Mouse (Mus musculus) forebrain, embryonic 16.5 days (tissue): ENCODE results near the gene Cog2. TPM values are rescaled to one million over a fixed set of nuclear protein-coding genes. Genes with fewer than 3 reads are reported as not detected.

Experiments
- ATAC-seq: fragments of 200-750 bp; cut with Nextera tagmentation; 2 replicates; pipeline ENCODE4 v1.8.0; 2017; ENCODE audit warnings: mild to moderate bottlenecking, moderate library complexity
- H3K27ac ChIP-seq: fragments of 300-500 bp; sonication (generic); 2 replicates; pipeline ENCODE4 v1.5.1; 2014; ENCODE audit warnings: low read length, control low read depth
- H3K27me3 ChIP-seq: fragments of 300-500 bp; sonication (generic); replicated peaks from 2 replicates; pipeline ENCODE4 v1.6.1; 2014; ENCODE audit warnings: low read length; ENCODE audit not compliant: control insufficient read depth, insufficient read depth
- H3K36me3 ChIP-seq: fragments of 300-500 bp; sonication (generic); 2 replicates; pipeline ENCODE4 v1.6.1; 2014; ENCODE audit not compliant: control insufficient read depth, insufficient read depth
- H3K4me1 ChIP-seq: fragments of 300-500 bp; sonication (generic); replicated peaks from 2 replicates; pipeline ENCODE4 v1.6.1; 2014; ENCODE audit warnings: low read length; ENCODE audit not compliant: control insufficient read depth, insufficient read depth
- H3K4me2 ChIP-seq: fragments of 300-500 bp; sonication (generic); 2 replicates; pipeline ENCODE4 v1.6.1; 2014; ENCODE audit warnings: mild to moderate bottlenecking, low read length, control low read depth
- H3K4me3 ChIP-seq: fragments of 300-500 bp; sonication (generic); replicated peaks from 2 replicates; pipeline ENCODE4 v1.5.1; 2014; ENCODE audit warnings: mild to moderate bottlenecking, low read length, control low read depth
- H3K9ac ChIP-seq: fragments of 300-500 bp; sonication (generic); replicated peaks from 2 replicates; pipeline ENCODE4 v1.6.1; 2014; ENCODE audit warnings: low read depth, low read length, control low read depth
- H3K9me3 ChIP-seq: fragments of 300-500 bp; sonication (generic); 2 replicates; pipeline ENCODE4 v1.6.1; 2016; ENCODE audit warnings: low read length; ENCODE audit not compliant: control insufficient read depth
- WGBS: fragments of 180-500 bp; shearing (Covaris S2); extraction: QIAGEN DNeasy Blood & Tissue Kit; methylation state at CpG from one replicate; pipeline ENCODE4 v1.1.7; 2014; 5-methylcytosine and 5-hydroxymethylcytosine counted together
- polyA plus RNA-seq: library from polyadenylated mRNA; unstranded; fragments of >200 nt; fragmentation: Nextera tagmentation; extraction: Ambion mirVana; gene quantifications from 2 replicates; pipeline ENCODE4 v1.2.1, GENCODE M21; 2015

The Cog2 gene
- polyA plus RNA-seq, 1 experiment from 2014 or later = 42.1 TPM

GRCm38 (mm10) chr8:124507572-124508320, 12.8 kb upstream of the Cog2 start:
- peaks cover 4% of the 10 kb centered on the region; the same call in 1 of the 2 replicates for H3K9me3 ChIP-seq
- no peak overlapping the region for H3K4me3 ChIP-seq
- WGBS = 71% methylated on average over 8 of the region's 8 CpGs
- no peaks in the 10 kb centered on the region for H3K36me3 ChIP-seq
- no peak overlapping the region for H3K27ac ChIP-seq
- no peaks in the 10 kb centered on the region for H3K4me1 ChIP-seq
- no peaks in the 10 kb centered on the region for H3K27me3 ChIP-seq
- H3K9ac ChIP-seq = no peak overlapping the region
- no peak for ATAC-seq
- H3K4me2 ChIP-seq = no peak overlapping the region

- Histone ChIP-seq H3K9me3 (0 out of 2 replicates have a peak, but pooled peaks cover 3% of the 10 kb centered on the region), H3K9ac (no peak overlapping the region), H3K27ac (no peak overlapping the region), H3K4me3 (no peak overlapping the region), H3K36me3 (no peaks in the 10 kb centered on the region), H3K4me2 (no peak overlapping the region), H3K4me1 (no peaks in the 10 kb centered on the region), H3K27me3 (no peaks in the 10 kb centered on the region)
- WGBS = 63% methylated on average over 6 of the region's 6 CpGs
- ATAC-seq = no peak
Observed at GRCm38 (mm10) chr8:124508321-124508695, 12.3 kb upstream of the Cog2 start.

GRCm38 (mm10) chr8:124509156-124509555, 11.4 kb upstream of the Cog2 start:
- 69% methylated on average over 3 of the region's 3 CpGs for whole genome bisulfite sequencing
- no peak for ATAC-seq
- H3K36me3 ChIP-seq = no peaks in the 10 kb centered on the region

GRCm38 (mm10) chr8:124516039-124516438, 4.5 kb upstream of the Cog2 start:
- WGBS = 75% methylated on average over 3 of the region's 3 CpGs
- H3K27me3 ChIP-seq = 0 out of 2 replicates have a peak, but pooled peaks cover 5% of the 10 kb centered on the region
- no peak for ATAC-seq

More at GRCm38 (mm10) chr8:124509156-124509555, 11.4 kb upstream of the Cog2 start:
- H3K4me3 ChIP-seq = no peak overlapping the region
- H3K4me2 ChIP-seq = no peak overlapping the region
- H3K9ac ChIP-seq = no peak overlapping the region
- H3K27ac ChIP-seq = no peak overlapping the region
- no peaks in the 10 kb centered on the region for H3K27me3 ChIP-seq
- no peaks in the 10 kb centered on the region for H3K4me1 ChIP-seq
- no peaks in the 10 kb centered on the region for H3K9me3 ChIP-seq

GRCm38 (mm10) chr8:124516525-124516924, 4.0 kb upstream of the Cog2 start:
- no peaks in the 10 kb centered on the region for H3K36me3 ChIP-seq
- no peak overlapping the region for H3K9ac ChIP-seq
- H3K9me3 ChIP-seq = no peaks in the 10 kb centered on the region
- ATAC-seq = no peak
- 0 out of 2 replicates have a peak, but pooled peaks cover 5% of the 10 kb centered on the region for H3K27me3 ChIP-seq
- peaks cover 5% of the 10 kb centered on the region for H3K4me1 ChIP-seq
- H3K4me2 ChIP-seq = no peak overlapping the region
- H3K4me3 ChIP-seq = no peak overlapping the region
- no peak overlapping the region for H3K27ac ChIP-seq
- 81% methylated on average over 6 of the region's 6 CpGs for WGBS

More at GRCm38 (mm10) chr8:124516039-124516438, 4.5 kb upstream of the Cog2 start:
- Histone ChIP-seq H3K4me3 (no peak overlapping the region), H3K9ac (no peak overlapping the region), H3K9me3 (no peaks in the 10 kb centered on the region), H3K4me1 (no peaks in the 10 kb centered on the region; the same call in 1 of the 2 replicates), H3K4me2 (no peak overlapping the region), H3K36me3 (no peaks in the 10 kb centered on the region), H3K27ac (no peak overlapping the region)

GRCm38 (mm10) chr8:124517142-124517541, 3.4 kb upstream of the Cog2 start:
- Histone ChIP-seq H3K4me2 (no peak overlapping the region), H3K9me3 (no peaks in the 10 kb centered on the region), H3K27ac (no peak overlapping the region), H3K27me3 (0 out of 2 replicates have a peak, but pooled peaks cover 5% of the 10 kb centered on the region), H3K36me3 (no peaks in the 10 kb centered on the region), H3K4me3 (no peak overlapping the region), H3K9ac (no peak overlapping the region), H3K4me1 (peaks cover 11% of the 10 kb centered on the region)
- WGBS = 72% methylated on average over 6 of the region's 6 CpGs
- ATAC-seq = no peak

GRCm38 (mm10) chr8:124521946-124522345, 1.4 kb downstream of the Cog2 start:
- no peak overlapping the region for H3K4me3 ChIP-seq
- peaks cover 15% of the 10 kb centered on the region for H3K4me1 ChIP-seq
- H3K4me2 ChIP-seq = peak overlapping the region; percentile 63
- H3K36me3 ChIP-seq = peaks cover 12% of the 10 kb centered on the region
- H3K9ac ChIP-seq = no peak overlapping the region
- H3K27ac ChIP-seq = no peak overlapping the region
- WGBS = 92% methylated on average over 6 of the region's 6 CpGs
- H3K27me3 ChIP-seq = 0 out of 2 replicates have a peak, but pooled peaks cover 4% of the 10 kb centered on the region
- ATAC-seq = no peak
- H3K9me3 ChIP-seq = no peaks in the 10 kb centered on the region

GRCm38 (mm10) chr8:124526261-124526660, 5.7 kb downstream of the Cog2 start:
- peaks cover 13% of the 10 kb centered on the region for H3K4me1 ChIP-seq
- H3K4me2 ChIP-seq = no peak overlapping the region
- WGBS = 94% methylated on average over 11 of the region's 11 CpGs
- H3K36me3 ChIP-seq = peaks cover 18% of the 10 kb centered on the region
- H3K27ac ChIP-seq = no peak overlapping the region
- no peak for ATAC-seq
- H3K4me3 ChIP-seq = no peak overlapping the region
- no peaks in the 10 kb centered on the region for H3K27me3 ChIP-seq
- H3K9me3 ChIP-seq = no peaks in the 10 kb centered on the region
- no peak overlapping the region for H3K9ac ChIP-seq

- Histone ChIP-seq H3K27me3 (no peaks in the 10 kb centered on the region), H3K9ac (no peak overlapping the region), H3K27ac (no peak overlapping the region), H3K4me3 (no peak overlapping the region), H3K4me1 (no peaks in the 10 kb centered on the region), H3K9me3 (no peaks in the 10 kb centered on the region), H3K36me3 (peaks cover 28% of the 10 kb centered on the region), H3K4me2 (no peak overlapping the region)
- ATAC-seq = no peak
- WGBS = 92% methylated on average over 14 of the region's 14 CpGs
Observed at GRCm38 (mm10) chr8:124530076-124530475, 9.5 kb downstream of the Cog2 start.
